Mouse (Mus musculus): ENCODE measurements around the gene Proser1. TPM values are rescaled to one million over a fixed set of nuclear protein-coding genes. Genes with fewer than 3 reads are reported as not detected.

Gene Proser1
- total RNA-seq, 1 experiment from 2014 or later: 9.2 TPM

- no peak for ATAC-seq (replicated peaks in 1 of 2; ENCODE audit: insufficient read depth in 1 of 2, low FRiP score in 2 of 2, low TSS enrichment in 1 of 2, low read depth in 1 of 2, poor library complexity in 2 of 2, severe bottlenecking in 2 of 2)
Observed at GRCm38 (mm10) chr3:53460106-53460505, 3.4 kb upstream of the Proser1 start.

DNA sequence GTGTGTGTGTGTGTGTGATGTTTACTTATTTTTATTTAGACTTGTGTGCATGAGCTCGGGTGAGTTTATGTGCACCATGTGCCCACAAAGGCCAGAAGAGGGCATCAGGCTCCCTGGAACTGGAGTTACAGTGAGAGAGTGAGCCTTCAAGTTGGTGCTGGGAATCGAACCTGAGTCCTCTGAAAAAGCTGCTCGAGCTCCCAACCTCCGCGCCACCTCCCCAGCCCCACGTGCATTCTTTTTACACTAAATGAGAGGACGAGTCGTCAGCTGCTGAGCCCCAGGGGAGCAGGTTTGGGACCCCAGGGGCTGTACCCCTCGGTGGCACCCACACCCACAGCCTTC is 793 bp upstream of the Proser1 start:
- ATAC-seq (replicated peaks in 1 of 2; ENCODE audit: insufficient read depth in 1 of 2, low FRiP score in 2 of 2, low TSS enrichment in 1 of 2, low read depth in 1 of 2, poor library complexity in 2 of 2, severe bottlenecking in 2 of 2): no peak; a peak in 1 of 4 replicates

DNA sequence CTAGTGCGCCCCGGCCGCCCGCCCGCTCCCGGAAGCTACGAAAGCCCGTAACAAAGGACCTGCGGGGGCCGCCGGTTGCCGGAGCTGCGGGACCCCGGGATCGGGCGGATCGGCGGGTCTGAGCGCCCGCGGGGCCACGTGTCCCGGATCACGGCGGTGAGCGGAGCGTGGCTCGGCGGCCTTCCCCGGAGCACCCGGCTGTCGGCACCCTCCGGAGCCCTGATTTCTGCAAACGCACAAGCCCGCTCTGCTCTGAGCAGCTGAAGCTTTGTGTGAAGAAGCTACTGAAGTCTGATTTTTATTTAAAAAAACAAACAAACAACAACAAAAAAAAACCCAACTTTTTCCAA is 274 bp downstream of the Proser1 start:
- ATAC-seq (replicated peaks in 1 of 2; ENCODE audit: insufficient read depth in 1 of 2, low FRiP score in 2 of 2, low TSS enrichment in 1 of 2, low read depth in 1 of 2, poor library complexity in 2 of 2, severe bottlenecking in 2 of 2): 0 out of 4 replicates have a peak, but pooled peaks have one; percentile 13

GRCm38 (mm10) chr3:53464146-53464698 is 756 bp downstream of the Proser1 start:
- ATAC-seq (replicated peaks in 1 of 2; ENCODE audit: insufficient read depth in 1 of 2, low FRiP score in 2 of 2, low TSS enrichment in 1 of 2, low read depth in 1 of 2, poor library complexity in 2 of 2, severe bottlenecking in 2 of 2): no peak

- ATAC-seq (replicated peaks in 1 of 2; ENCODE audit: insufficient read depth in 1 of 2, low FRiP score in 2 of 2, low TSS enrichment in 1 of 2, low read depth in 1 of 2, poor library complexity in 2 of 2, severe bottlenecking in 2 of 2): no peak
Observed at GRCm38 (mm10) chr3:53465330-53465729, 1.9 kb downstream of the Proser1 start.

DNA sequence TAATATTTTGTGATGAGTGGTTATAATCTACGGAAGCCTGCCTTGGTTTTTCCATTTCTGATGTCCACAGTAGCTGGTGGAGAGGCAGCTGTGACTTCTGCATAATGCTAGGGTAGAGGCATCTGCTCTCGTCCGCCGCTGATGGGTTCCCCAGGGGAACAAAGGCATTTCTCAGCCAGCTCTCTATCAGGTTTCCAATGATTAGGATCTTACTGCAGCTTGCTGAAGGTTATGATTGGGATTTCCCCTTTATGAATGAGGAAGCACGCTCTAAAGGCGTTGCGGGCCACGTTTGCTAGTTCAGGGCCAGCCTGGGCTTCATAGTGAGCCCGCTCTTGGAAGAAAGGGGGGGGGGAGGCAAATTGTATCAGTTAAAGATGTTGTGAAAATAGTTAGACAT is 3.0 kb downstream of the Proser1 start:
- 0 out of 4 replicates have a peak, but pooled peaks of 1 of the 2 experiments have one; percentile 12 for ATAC-seq (replicated peaks in 1 of 2; ENCODE audit: insufficient read depth in 1 of 2, low FRiP score in 2 of 2, low TSS enrichment in 1 of 2, low read depth in 1 of 2, poor library complexity in 2 of 2, severe bottlenecking in 2 of 2)

DNA sequence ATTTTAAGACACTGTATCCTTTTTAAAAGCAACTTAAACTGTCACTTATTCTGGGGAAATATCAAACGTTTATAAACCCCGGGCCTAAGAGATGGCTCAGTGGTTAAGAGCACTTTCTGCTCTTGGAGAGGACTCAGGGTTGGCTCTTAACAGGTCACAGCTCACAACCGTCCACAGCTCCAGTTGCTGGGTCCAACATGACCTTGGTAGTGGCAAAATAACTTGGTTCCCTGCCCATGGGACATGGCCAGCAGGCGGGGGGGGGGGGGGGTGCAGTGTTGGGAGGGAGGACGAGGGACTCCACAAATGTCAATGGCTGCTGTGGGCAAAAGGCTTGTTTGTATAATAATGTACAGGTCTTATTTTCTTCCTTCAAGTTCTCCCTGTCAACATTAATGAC is 3.9 kb downstream of the Proser1 start:
- ATAC-seq (replicated peaks in 1 of 2; ENCODE audit: insufficient read depth in 1 of 2, low FRiP score in 2 of 2, low TSS enrichment in 1 of 2, low read depth in 1 of 2, poor library complexity in 2 of 2, severe bottlenecking in 2 of 2): no peak

- ATAC-seq (replicated peaks in 1 of 2; ENCODE audit: insufficient read depth in 1 of 2, low FRiP score in 2 of 2, low TSS enrichment in 1 of 2, low read depth in 1 of 2, poor library complexity in 2 of 2, severe bottlenecking in 2 of 2): no peak
Observed at GRCm38 (mm10) chr3:53469650-53470049, 6.2 kb downstream of the Proser1 start.

DNA sequence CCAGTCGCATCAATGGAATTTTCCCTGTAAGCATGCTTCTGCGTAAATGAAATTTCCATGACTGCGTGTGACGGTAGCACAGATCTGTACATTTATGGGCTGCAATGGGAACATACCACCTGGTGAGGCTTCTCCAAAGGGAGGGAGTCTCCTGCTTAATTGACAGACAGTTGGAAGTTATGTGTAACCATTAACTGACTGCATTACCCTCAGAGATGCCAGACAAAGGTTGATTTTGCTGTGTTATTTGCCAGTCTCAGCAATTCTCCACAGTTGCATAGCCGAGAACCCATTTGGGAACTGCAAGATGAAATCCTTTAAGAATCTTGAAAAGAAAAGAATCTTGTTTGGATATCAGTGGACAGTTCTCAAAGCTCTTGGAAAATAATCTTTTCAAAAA is 8.6 kb downstream of the Proser1 start:
- ATAC-seq (replicated peaks in 1 of 2; ENCODE audit: insufficient read depth in 1 of 2, low FRiP score in 2 of 2, low TSS enrichment in 1 of 2, low read depth in 1 of 2, poor library complexity in 2 of 2, severe bottlenecking in 2 of 2): no peak

DNA sequence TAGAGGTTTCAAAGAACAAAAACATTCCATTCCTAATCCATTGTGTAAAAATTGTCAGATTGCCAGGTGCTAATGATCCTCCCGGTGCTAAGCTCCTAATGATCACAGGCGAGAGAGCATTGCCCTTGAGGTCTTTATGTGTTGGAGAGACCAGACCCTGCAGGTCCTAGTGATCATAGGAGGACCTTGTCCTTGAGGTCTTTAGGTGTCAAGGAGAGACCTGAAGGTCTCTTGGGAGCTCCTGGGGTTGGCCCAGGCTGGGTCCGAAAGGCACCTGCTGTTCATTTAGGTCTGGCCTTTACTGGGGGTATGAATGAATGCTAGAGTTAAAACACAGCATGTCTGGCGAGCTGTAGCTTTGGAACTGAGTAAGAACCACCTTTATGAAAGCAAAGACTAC is 10.7 kb downstream of the Proser1 start:
- no peak for ATAC-seq (replicated peaks in 1 of 2; ENCODE audit: insufficient read depth in 1 of 2, low FRiP score in 2 of 2, low TSS enrichment in 1 of 2, low read depth in 1 of 2, poor library complexity in 2 of 2, severe bottlenecking in 2 of 2)

DNA sequence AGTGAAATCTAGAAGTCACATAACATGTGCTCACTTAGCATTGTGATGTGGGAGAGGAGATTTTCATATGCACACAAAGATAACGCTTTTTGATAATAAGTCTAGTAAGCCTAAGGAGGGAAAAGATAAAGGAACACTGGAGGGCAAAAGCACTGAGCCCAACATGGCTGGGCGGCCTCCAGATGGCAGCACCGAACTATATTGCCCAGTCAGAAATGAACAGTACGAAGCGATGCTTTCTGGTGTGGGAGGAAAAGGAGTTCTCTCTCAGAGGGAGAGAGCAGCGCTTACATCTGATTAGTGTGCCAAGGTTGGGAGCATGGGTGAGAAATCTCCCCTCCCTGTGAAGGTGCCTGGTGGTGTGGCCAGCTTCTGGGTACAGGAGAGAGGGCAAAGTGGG is 12.4 kb downstream of the Proser1 start:
- ATAC-seq (replicated peaks in 1 of 2; ENCODE audit: insufficient read depth in 1 of 2, low FRiP score in 2 of 2, low TSS enrichment in 1 of 2, low read depth in 1 of 2, poor library complexity in 2 of 2, severe bottlenecking in 2 of 2): peak in 1 of 2 experiments; percentile 54; a peak in 2 of 4 replicates

DNA sequence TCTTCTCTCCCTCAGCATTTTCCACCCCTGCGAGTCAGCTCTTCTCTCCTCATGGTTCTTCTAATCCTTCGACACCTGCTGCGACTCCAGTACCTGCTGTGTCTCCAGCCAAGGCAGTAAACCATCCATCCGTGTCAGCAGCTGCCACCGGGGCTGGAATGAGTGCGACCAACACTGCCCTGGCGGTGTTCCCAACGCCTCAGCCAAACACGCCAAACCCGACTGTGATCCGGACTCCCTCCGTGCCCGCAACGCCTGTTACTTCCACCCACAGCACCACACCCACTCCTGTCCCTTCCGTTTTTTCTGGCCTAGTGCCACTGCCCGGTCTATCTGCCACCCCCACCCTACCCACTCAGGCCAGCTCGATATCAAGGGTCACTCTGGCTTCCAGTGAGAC is 14.0 kb downstream of the Proser1 start:
- 0 out of 4 replicates have a peak, but pooled peaks of 1 of the 2 experiments have one; percentile 7 for ATAC-seq (replicated peaks in 1 of 2; ENCODE audit: insufficient read depth in 1 of 2, low FRiP score in 2 of 2, low TSS enrichment in 1 of 2, low read depth in 1 of 2, poor library complexity in 2 of 2, severe bottlenecking in 2 of 2)

GRCm38 (mm10) chr3:53478419-53479046 is 15.1 kb downstream of the Proser1 start:
- ATAC-seq (replicated peaks in 1 of 2; ENCODE audit: insufficient read depth in 1 of 2, low FRiP score in 2 of 2, low TSS enrichment in 1 of 2, low read depth in 1 of 2, poor library complexity in 2 of 2, severe bottlenecking in 2 of 2): no peak

DNA sequence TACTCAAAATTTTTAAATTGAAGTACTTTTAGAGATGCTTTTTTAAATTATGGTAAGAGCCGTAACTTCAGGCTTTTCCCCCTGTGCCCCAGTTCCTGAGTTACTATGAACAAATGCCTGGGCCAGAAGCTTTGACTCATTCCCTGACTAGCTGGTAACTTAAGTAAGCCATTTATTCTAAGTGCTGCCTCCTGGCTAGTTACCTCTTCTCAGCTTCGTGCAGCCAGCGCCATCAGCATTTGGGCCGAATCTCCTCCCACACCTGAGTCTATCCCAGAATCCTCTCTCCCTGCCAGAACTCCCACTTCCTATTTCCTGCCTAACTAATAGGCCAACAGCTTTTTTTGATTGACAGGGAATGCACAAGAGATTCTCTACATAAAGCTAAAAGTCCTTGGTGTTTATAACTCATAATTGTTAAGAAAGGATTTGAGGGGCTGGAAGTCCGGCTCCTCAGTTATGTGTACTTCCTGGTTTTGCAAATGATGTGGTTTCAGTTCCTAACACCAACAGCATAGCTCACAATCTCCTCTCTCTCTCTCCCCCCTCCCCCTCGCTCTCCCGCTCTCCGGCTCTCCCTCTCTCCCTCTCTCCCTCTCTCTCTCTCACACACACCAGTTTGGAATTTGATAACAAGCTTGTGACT is 20.1 kb downstream of the Proser1 start:
- peak; percentile 51 to 54; a peak in 2 of 4 replicates for ATAC-seq (replicated peaks in 1 of 2; ENCODE audit: insufficient read depth in 1 of 2, low FRiP score in 2 of 2, low TSS enrichment in 1 of 2, low read depth in 1 of 2, poor library complexity in 2 of 2, severe bottlenecking in 2 of 2)

DNA sequence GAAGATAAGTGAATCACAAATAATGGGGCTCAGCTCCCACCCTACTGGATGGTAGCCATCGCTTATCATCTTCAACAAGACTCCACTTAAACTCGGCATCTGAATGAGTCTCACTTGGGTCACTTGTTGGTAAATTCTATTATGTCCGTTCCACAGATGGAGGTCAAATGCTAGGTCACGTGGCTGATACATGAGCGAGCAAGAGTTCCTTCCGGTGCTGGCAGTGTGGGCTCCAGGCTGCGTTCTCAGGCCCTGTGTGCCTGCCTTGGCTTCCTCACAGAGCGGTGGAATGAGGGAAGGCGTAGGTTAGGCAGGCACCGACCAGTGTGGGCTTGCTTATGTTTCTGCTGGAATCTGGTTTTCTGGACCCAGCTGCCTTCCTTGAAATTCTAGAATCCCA is 23.1 kb downstream of the Proser1 start:
- no peak for ATAC-seq (replicated peaks in 1 of 2; ENCODE audit: insufficient read depth in 1 of 2, low FRiP score in 2 of 2, low TSS enrichment in 1 of 2, low read depth in 1 of 2, poor library complexity in 2 of 2, severe bottlenecking in 2 of 2)

- peak; percentile 18 to 23; a peak in 2 of 4 replicates for ATAC-seq (replicated peaks in 1 of 2; ENCODE audit: insufficient read depth in 1 of 2, low FRiP score in 2 of 2, low TSS enrichment in 1 of 2, low read depth in 1 of 2, poor library complexity in 2 of 2, severe bottlenecking in 2 of 2)
Observed at GRCm38 (mm10) chr3:53486996-53487576, 23.6 kb downstream of the Proser1 start.

- no peak for ATAC-seq (replicated peaks in 1 of 2; ENCODE audit: insufficient read depth in 1 of 2, low FRiP score in 2 of 2, low TSS enrichment in 1 of 2, low read depth in 1 of 2, poor library complexity in 2 of 2, severe bottlenecking in 2 of 2)
Observed at GRCm38 (mm10) chr3:53488353-53488752, 24.9 kb downstream of the Proser1 start, which contains the start of gene Stoml3. Gene Stoml3 (plus strand): TSS chr3:53488653.

- ATAC-seq (replicated peaks in 1 of 2; ENCODE audit: insufficient read depth in 1 of 2, low FRiP score in 2 of 2, low TSS enrichment in 1 of 2, low read depth in 1 of 2, poor library complexity in 2 of 2, severe bottlenecking in 2 of 2): no peak
Observed at GRCm38 (mm10) chr3:53498351-53498905, 35.0 kb downstream of the Proser1 start.
